Mouse (Mus musculus): ENCODE measurements at regions not wholly inside any gene's neighbourhood (a gene's known extent, or its start where the extent isn't known, plus 50 kb on each side); places are given as distances from the start of the nearest gene placed in this dataset.

- TF ChIP-seq CTCF (IDR thresholded peaks at IDR 0.05; ENCODE audit: low read depth, low read length): no peak
- no peak for TF ChIP-seq POLR2A (IDR thresholded peaks at IDR 0.05; ENCODE audit: borderline replicate concordance, low read depth, low read length)
These were observed 220.2 kb downstream of the Snx13 start for GRCm38 (mm10) chr12:35267023-35267654.
